Mouse (Mus musculus): ENCODE measurements around the gene H2-DMb2.

- TF ChIP-seq MAX (IDR thresholded peaks at IDR 0.05; ENCODE audit: low read depth) (no peak), POLR2A (IDR thresholded peaks at IDR 0.05; ENCODE audit: insufficient read length, low read depth) (no peak), USF1 (IDR thresholded peaks at IDR 0.05; ENCODE audit: low read depth) (no peak), E2F4 (IDR thresholded peaks at IDR 0.05; ENCODE audit: insufficient read depth) (no peak), POLR2AphosphoS2 (IDR thresholded peaks at IDR 0.05; ENCODE audit: insufficient read length, low read depth) (no peak), MYOD1 (IDR thresholded peaks at IDR 0.05; ENCODE audit: control insufficient read depth in 1 of 3, insufficient read length in 2 of 3, low read depth in 2 of 3) (no peak), TCF12 (IDR thresholded peaks at IDR 0.05; ENCODE audit: insufficient read depth, poor library complexity, severe bottlenecking) (no peak)
Observed at GRCm38 (mm10) chr17:34198521-34198912, 55.4 kb downstream of the H2-DMb2 start.

Data from myocyte (in vitro differentiated cells).